Mouse (Mus musculus): Measurements from ENCODE around the gene Cript. TPM values are rescaled to one million over a fixed set of nuclear protein-coding genes. Genes with fewer than 3 reads are reported as not detected.

Cript gene
- polyA plus RNA-seq (2012; rRNA removed): 2.1 and 3.5 TPM in 2 replicates

DNA sequence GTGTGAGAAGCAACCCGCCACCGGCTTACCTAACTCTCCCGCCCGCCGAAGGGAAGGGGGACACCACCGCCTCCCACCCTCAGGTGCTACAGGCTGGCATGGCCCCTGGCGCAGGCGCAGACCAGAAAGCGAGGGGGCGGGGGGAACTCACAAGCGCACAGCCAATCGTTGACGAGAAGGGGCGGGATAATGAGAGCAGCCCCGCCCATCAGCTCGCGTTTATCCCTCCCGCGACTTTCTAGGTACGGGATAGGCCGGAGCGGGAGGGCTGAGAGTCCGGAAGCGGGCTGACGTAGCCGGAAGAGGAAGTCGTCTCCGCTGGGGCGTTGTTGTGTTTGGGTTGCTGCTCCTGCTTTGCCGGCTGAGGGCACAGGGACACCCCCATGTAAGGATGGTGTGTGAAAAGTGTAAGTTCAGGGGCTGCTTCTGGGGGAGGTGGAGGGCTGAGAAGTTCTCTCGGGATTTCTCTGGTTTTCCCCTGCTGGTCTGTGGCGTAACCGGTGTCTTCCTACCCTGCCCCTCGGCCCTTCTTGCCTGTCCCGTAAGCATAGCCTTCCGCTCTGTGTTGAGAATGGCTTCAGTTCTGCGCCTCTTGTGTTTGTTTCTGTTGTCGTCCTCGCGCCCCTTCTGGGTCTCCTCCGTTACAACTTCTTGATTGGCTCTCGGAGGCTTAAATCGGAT lies at the start of gene Cript, which contains the start of gene Pigf:
Cript (plus strand) TSS at position 282 of the 681 bp plus-strand sequence.
Pigf (minus strand) TSS at position 138 of the 681 bp plus-strand sequence.

Other genes with a start within 250 kb of the Cript start
- not detected in 2 replicates for gene Tmem247, start 108.2 kb upstream of the Cript start, polyA plus RNA-seq (2012; rRNA removed)
- not detected in 2 replicates for gene Atp6v1e2, start 77.7 kb upstream of the Cript start, polyA plus RNA-seq (2012; rRNA removed)
- gene Rhoq, start 62.5 kb upstream of the Cript start, polyA plus RNA-seq (2012; rRNA removed): 38.2 TPM in 2 replicates
- gene Pigf, start 144 bp upstream of the Cript start, polyA plus RNA-seq (2012; rRNA removed): 1.9 and 2.5 TPM in 2 replicates
- gene Socs5, start 82.1 kb downstream of the Cript start, polyA plus RNA-seq (2012; rRNA removed): 12.0 and 17.8 TPM in 2 replicates
- 120 and 145 TPM in 2 replicates for gene Mcfd2, start 240.4 kb downstream of the Cript start, polyA plus RNA-seq (2012; rRNA removed)

All from ovary, adult 2 months (tissue).